Mouse (Mus musculus) lung, postnatal 0 days (tissue): Measurements from ENCODE around the gene Haus4. TPM values are rescaled to one million over a fixed set of nuclear protein-coding genes. Genes with fewer than 3 reads are reported as not detected.

ENCODE experiments used
- ATAC-seq: fragments of 200-750 bp; cut with Nextera tagmentation; 2 replicates; pipeline ENCODE4 v1.8.0; 2017; ENCODE audit warnings: moderate library complexity
- DNase-seq: peaks from one replicate; pipeline ENCODE4 v3.0.0-alpha.2; 2016; ENCODE audit warnings: low spot score
- H3K27ac ChIP-seq: fragments of 300-500 bp; sonication (generic); 2 replicates; pipeline ENCODE4 v1.5.1; 2014; ENCODE audit warnings: antibody characterized with exemption, mild to moderate bottlenecking, low read length, mixed read lengths
- H3K27me3 ChIP-seq: fragments of 300-500 bp; sonication (generic); replicated peaks from 2 replicates; pipeline ENCODE4 v1.6.1; 2014; ENCODE audit warnings: low read length, mixed read lengths; ENCODE audit not compliant: insufficient read depth
- H3K36me3 ChIP-seq: fragments of 300-500 bp; sonication (generic); 2 replicates; pipeline ENCODE4 v1.6.1; 2014; ENCODE audit warnings: low read length, mixed read lengths; ENCODE audit not compliant: insufficient read depth
- H3K4me1 ChIP-seq: fragments of 300-500 bp; sonication (generic); 2 replicates; pipeline ENCODE4 v1.6.1; 2014; ENCODE audit warnings: antibody characterized with exemption, low read depth, low read length, mixed read lengths; ENCODE audit not compliant: insufficient read depth
- H3K4me2 ChIP-seq: fragments of 300-500 bp; sonication (generic); replicated peaks from 2 replicates; pipeline ENCODE4 v1.6.1; 2014; ENCODE audit warnings: low read depth, mild to moderate bottlenecking, low read length, moderate library complexity, mixed read lengths
- H3K4me3 ChIP-seq: fragments of 300-500 bp; sonication (generic); 2 replicates; pipeline ENCODE4 v1.5.1; 2014; ENCODE audit warnings: low read depth, low read length
- H3K9ac ChIP-seq: fragments of 300-500 bp; sonication (generic); replicated peaks from 2 replicates; pipeline ENCODE4 v1.6.1; 2014; ENCODE audit warnings: low read depth, mild to moderate bottlenecking
- H3K9me3 ChIP-seq: fragments of 300-500 bp; sonication (generic); 2 replicates; pipeline ENCODE4 v1.6.1; 2016; ENCODE audit warnings: low read length, mixed read lengths
- CTCF ChIP-seq: IDR thresholded peaks from 2 replicates; pipeline ENCODE4 v1.5.1; 2016; ENCODE audit warnings: antibody characterized with exemption, mild to moderate bottlenecking
- EP300 ChIP-seq: IDR thresholded peaks from 2 replicates; pipeline ENCODE4 v1.6.1; 2016; ENCODE audit warnings: antibody characterized with exemption, mild to moderate bottlenecking, control low read depth
- WGBS: fragments of 180-500 bp; shearing (Covaris S2); extraction: QIAGEN DNeasy Blood & Tissue Kit; methylation state at CpG from one replicate; pipeline ENCODE4 v1.1.7; 2014; 5-methylcytosine and 5-hydroxymethylcytosine counted together
- polyA plus RNA-seq: library from polyadenylated mRNA; unstranded; fragments of >200 nt; fragmentation: Nextera tagmentation; extraction: Ambion mirVana; gene quantifications from 2 replicates; pipeline ENCODE4 v1.2.1, GENCODE M21; 2015

Gene Haus4
- polyA plus RNA-seq, 1 experiment from 2014 or later, result 24.2 TPM

DNA sequence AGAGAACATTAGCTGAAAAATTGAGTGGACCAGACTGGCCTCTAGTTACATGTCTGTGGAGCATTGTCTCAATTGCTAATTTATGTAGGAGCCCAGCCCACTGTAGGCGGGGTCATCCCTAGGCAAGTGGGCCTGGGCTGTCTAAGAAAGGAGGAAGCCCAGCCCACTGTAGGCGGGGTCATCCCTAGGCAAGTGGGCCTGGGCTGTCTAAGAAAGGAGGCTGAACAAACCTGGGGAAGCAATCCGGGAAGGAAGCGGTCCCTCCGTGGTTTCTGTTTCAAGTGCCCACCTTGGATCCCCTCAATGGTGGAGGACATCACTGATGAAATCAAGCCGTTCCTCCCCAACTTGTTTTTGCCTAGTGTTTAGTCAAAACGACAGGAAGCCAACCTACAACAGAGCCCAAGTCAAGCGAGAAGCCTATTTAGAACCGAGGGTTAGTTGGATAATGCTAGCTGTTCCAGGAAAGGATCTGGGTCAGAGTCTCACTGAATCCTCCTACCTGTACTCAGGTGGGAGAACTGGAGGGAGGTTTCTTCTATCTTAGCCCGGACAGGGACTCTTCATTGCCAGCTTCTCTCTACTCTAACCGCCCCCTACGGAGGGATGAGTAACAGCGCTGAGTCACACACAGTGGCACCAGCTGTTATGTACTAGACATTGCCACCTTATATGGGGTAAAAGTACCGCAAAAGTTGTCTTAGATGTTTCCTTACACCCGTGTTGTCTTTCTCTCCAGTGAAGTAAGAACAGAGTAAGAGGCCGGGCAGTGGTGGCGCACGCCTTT is 61.9 kb downstream of the Haus4 start:
- DNase-seq, result peak; percentile 40
- WGBS, result 65% methylated on average over 18 of the region's 18 CpGs

More for the DNA sequence above, 61.9 kb downstream of the Haus4 start:
- peak; percentile 88 for ATAC-seq
- Histone ChIP-seq H3K27ac (no peak overlapping the region), H3K4me1 (no peaks in the 10 kb centered on the region), H3K9ac (no peak overlapping the region), H3K9me3 (no peaks in the 10 kb centered on the region), H3K36me3 (no peaks in the 10 kb centered on the region), H3K4me2 (no peak overlapping the region), H3K4me3 (no peak overlapping the region), H3K27me3 (no peaks in the 10 kb centered on the region)
- TF ChIP-seq CTCF, result no peak
- no peak for TF ChIP-seq EP300

Other genes starting within 250 kb of the Haus4 start
- gene Oxa1l, start 193.8 kb downstream of the Haus4 start, polyA plus RNA-seq, result 31.5 and 35.0 TPM in 2 replicates
- gene Slc7a7, start 136.8 kb downstream of the Haus4 start, polyA plus RNA-seq, result 20.7 and 24.3 TPM in 2 replicates
- gene Mrpl52, start 127.7 kb downstream of the Haus4 start, polyA plus RNA-seq, result 251 and 266 TPM in 2 replicates
- gene Mmp14, start 123.0 kb downstream of the Haus4 start, polyA plus RNA-seq, result 150 and 155 TPM in 2 replicates
- gene Lrp10, start 90.5 kb downstream of the Haus4 start, polyA plus RNA-seq, result 92.5 and 96.5 TPM in 2 replicates
- 11.9 and 16.0 TPM in 2 replicates for gene Rem2, start 78.5 kb downstream of the Haus4 start, polyA plus RNA-seq
- 21.2 and 24.3 TPM in 2 replicates for gene Prmt5, start 37.1 kb downstream of the Haus4 start, polyA plus RNA-seq
- 40.0 and 46.4 TPM in 2 replicates for gene Ajuba, start 22.9 kb upstream of the Haus4 start, polyA plus RNA-seq
- 3.8 and 6.2 TPM in 2 replicates for gene 4931414P19Rik, start 51.4 kb upstream of the Haus4 start, polyA plus RNA-seq
- 231 and 251 TPM in 2 replicates for gene Psmb5, start 63.4 kb upstream of the Haus4 start, polyA plus RNA-seq
- 0.04 TPM in 1 of 2 replicates, not detected in the other for gene Psmb11, start 66.8 kb upstream of the Haus4 start, polyA plus RNA-seq
- gene Gm17606, start 86.3 kb upstream of the Haus4 start, polyA plus RNA-seq, result not detected in 2 replicates
- 0.32 and 0.50 TPM in 2 replicates for gene Cdh24, start 86.7 kb upstream of the Haus4 start, polyA plus RNA-seq
- gene 1700123O20Rik, start 131.6 kb upstream of the Haus4 start, polyA plus RNA-seq, result 63.0 and 67.5 TPM in 2 replicates
- 74.0 and 82.5 TPM in 2 replicates for gene Acin1, start 132.3 kb upstream of the Haus4 start, polyA plus RNA-seq
- 0.20 and 0.25 TPM in 2 replicates for gene Gm29776, start 144.2 kb upstream of the Haus4 start, polyA plus RNA-seq
- 0.58 and 0.69 TPM in 2 replicates for gene Cebpe, start 157.6 kb upstream of the Haus4 start, polyA plus RNA-seq
- gene Slc7a8, start 227.3 kb upstream of the Haus4 start, polyA plus RNA-seq, result 1.2 TPM in 2 replicates